13 mouse cellular contexts compared by ENCODE assay signal in the genomic region with DNA sequence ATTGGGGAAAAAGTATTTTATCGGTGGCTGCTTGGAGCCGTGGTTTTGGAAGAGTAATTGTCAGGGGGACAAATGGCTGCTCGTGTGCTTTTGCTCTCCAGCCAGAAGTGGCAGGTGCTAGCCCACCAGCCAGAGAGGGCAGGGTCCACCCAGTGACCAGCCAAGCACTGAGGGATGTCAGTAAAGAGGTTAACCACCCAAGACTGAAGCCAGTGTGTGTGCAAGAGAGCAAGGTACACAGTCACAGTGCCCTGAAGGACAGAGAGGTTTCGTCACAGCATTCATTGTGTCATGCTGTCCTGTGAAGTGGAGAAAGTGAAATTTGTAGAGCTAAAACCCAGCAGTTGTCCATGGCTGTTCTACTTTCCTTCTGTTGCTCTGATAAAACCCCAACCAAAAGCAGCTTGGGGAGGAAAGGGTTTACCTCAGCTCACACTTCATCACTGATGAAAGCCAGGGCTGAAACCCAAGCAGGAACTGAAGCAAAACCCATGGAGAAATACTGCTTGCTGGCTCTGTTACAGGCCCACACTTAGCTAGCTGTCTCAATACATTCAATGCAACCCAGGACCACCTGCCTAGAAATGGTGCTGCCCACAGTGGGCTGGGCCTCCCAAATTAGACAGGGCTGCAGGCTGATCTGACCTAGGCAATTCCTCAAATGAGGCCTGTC.
A peak's percentile ranks its signal among the peaks of the same experiment; 100 is the strongest.
DNase-seq lines count a peak whose midpoint lies in the region; ATAC-seq and TF ChIP-seq lines count a peak whose summit lies in the region.
"Had no signal": no experiment of that assay in that cellular context is flagged by ENCODE, and none has a peak within 500 bp of the region (broad histone marks: within the 10 kb centered on the region; RNA-seq: fewer than 3 reads in every experiment).

No protein-coding gene starts in this region.

- H3K4me3 ChIP-seq in heart, embryonic 16.5 days (ENCODE audit: low read length): no peak overlapping the region
- no peak overlapping the region for H3K4me3 ChIP-seq in kidney, embryonic 15.5 days (replicated peaks)
- H3K4me3 ChIP-seq in liver, embryonic 16.5 days (ENCODE audit: low read depth, low read length): no peak overlapping the region
- H3K4me3 ChIP-seq in layer of hippocampus, adult 2 months: no peak overlapping the region
- H3K4me3 ChIP-seq: hindbrain, embryonic 13.5 days; midbrain, embryonic 12.5 days had no signal

- 85% methylated on average over 4 of the region's 4 CpGs for WGBS in heart, embryonic 16.5 days
- WGBS in kidney, embryonic 15.5 days: 67% methylated on average over 4 of the region's 4 CpGs
- WGBS in liver, embryonic 16.5 days (ENCODE audit: insufficient replicate concordance): 56% methylated on average over 4 of the region's 4 CpGs

- DNase-seq in heart, postnatal 4 days: no peak
- peak; percentile 48 for DNase-seq in adrenal gland, postnatal 14 days
- DNase-seq in right cerebral cortex, postnatal 14 days: no peak
- no peak for DNase-seq in frontal cortex, postnatal 25 days (ENCODE audit: low spot score in 2 of 2)
- DNase-seq in layer of hippocampus, adult 2 months (ENCODE audit: low spot score in 2 of 2): no peak
- DNase-seq: gastrocnemius, postnatal 14 days; layer of hippocampus, postnatal 36 days had no signal

- H3K27me3 ChIP-seq in heart, embryonic 16.5 days (ENCODE audit: control insufficient read depth, insufficient read depth, low read length): no peaks in the 10 kb centered on the region
- H3K27me3 ChIP-seq in kidney, embryonic 15.5 days: no peaks in the 10 kb centered on the region
- no peaks in the 10 kb centered on the region for H3K27me3 ChIP-seq in liver, embryonic 16.5 days (ENCODE audit: control insufficient read depth, insufficient read depth, low read depth, low read length)
- H3K27me3 ChIP-seq: hindbrain, embryonic 13.5 days; midbrain, embryonic 12.5 days; Patski had no signal

- H3K4me2 ChIP-seq in heart, embryonic 16.5 days (ENCODE audit: low read depth, low read length): no peak overlapping the region
- no peak overlapping the region for H3K4me2 ChIP-seq in kidney, embryonic 15.5 days
- H3K4me2 ChIP-seq in liver, embryonic 16.5 days (ENCODE audit: low read depth, low read length): no peak overlapping the region
- H3K4me2 ChIP-seq: hindbrain, embryonic 13.5 days; midbrain, embryonic 12.5 days had no signal

- no peak overlapping the region for H3K9ac ChIP-seq in heart, embryonic 16.5 days (ENCODE audit: low read length)
- no peak overlapping the region for H3K9ac ChIP-seq in kidney, embryonic 15.5 days
- no peak overlapping the region for H3K9ac ChIP-seq in liver, embryonic 16.5 days (ENCODE audit: low read depth, low read length)
- H3K9ac ChIP-seq: hindbrain, embryonic 13.5 days; midbrain, embryonic 12.5 days had no signal

- H3K4me1 ChIP-seq in heart, embryonic 16.5 days (ENCODE audit: control insufficient read depth, insufficient read depth, low read length): peaks cover 11% of the 10 kb centered on the region; the same call in 1 of the 2 replicates
- peaks cover 20% of the 10 kb centered on the region for H3K4me1 ChIP-seq in kidney, embryonic 15.5 days
- peaks cover 4% of the 10 kb centered on the region; the same call in 1 of the 2 replicates for H3K4me1 ChIP-seq in liver, embryonic 16.5 days (ENCODE audit: control insufficient read depth, low read depth, low read length)
- H3K4me1 ChIP-seq: midbrain, embryonic 12.5 days had no signal

- ATAC-seq in heart, embryonic 16.5 days (replicated peaks; ENCODE audit: extremely low read depth, insufficient read depth, low FRiP score): no peak
- ATAC-seq in kidney, embryonic 15.5 days (replicated peaks; ENCODE audit: low FRiP score): peak; percentile 75; the same call in 1 of the 2 replicates
- peak; percentile 85 for ATAC-seq in liver, embryonic 16.5 days (ENCODE audit: low read depth)
- ATAC-seq: Patski had no signal

- no peaks in the 10 kb centered on the region for H3K36me3 ChIP-seq in heart, embryonic 16.5 days (ENCODE audit: control insufficient read depth, insufficient read depth)
- H3K36me3 ChIP-seq in kidney, embryonic 15.5 days: no peaks in the 10 kb centered on the region
- no peaks in the 10 kb centered on the region for H3K36me3 ChIP-seq in liver, embryonic 16.5 days (ENCODE audit: control insufficient read depth, insufficient read depth)
- H3K36me3 ChIP-seq: hindbrain, embryonic 13.5 days; midbrain, embryonic 12.5 days had no signal

- H3K27ac ChIP-seq in heart, embryonic 16.5 days (ENCODE audit: low read length): peak overlapping the region; percentile 16; the same call in 1 of the 2 replicates
- peak overlapping the region; percentile 49 for H3K27ac ChIP-seq in kidney, embryonic 15.5 days
- H3K27ac ChIP-seq in liver, embryonic 16.5 days (ENCODE audit: low read length): peak overlapping the region; percentile 68
- no peak overlapping the region for H3K27ac ChIP-seq in layer of hippocampus, adult 2 months
- H3K27ac ChIP-seq: hindbrain, embryonic 13.5 days; midbrain, embryonic 12.5 days had no signal

- no peaks in the 10 kb centered on the region for H3K9me3 ChIP-seq in heart, embryonic 16.5 days (replicated peaks; ENCODE audit: control insufficient read depth, low read length)
- H3K9me3 ChIP-seq in kidney, embryonic 15.5 days (replicated peaks): no peaks in the 10 kb centered on the region
- H3K9me3 ChIP-seq in liver, embryonic 16.5 days (replicated peaks; ENCODE audit: control insufficient read depth, low read length): no peaks in the 10 kb centered on the region
- H3K9me3 ChIP-seq: hindbrain, embryonic 13.5 days; midbrain, embryonic 12.5 days had no signal

- no peak for TF ChIP-seq CTCF in layer of hippocampus, adult 2 months (conservative IDR thresholded peaks at IDR 0.05)
